Mouse (Mus musculus): ENCODE results near the gene Hirip3. TPM values are rescaled to one million over a fixed set of nuclear protein-coding genes. Genes with fewer than 3 reads are reported as not detected.

The Hirip3 gene
- total RNA-seq, 1 experiment from 2014 or later, result 23.2 TPM

Other genes with a start within 250 kb of the Hirip3 start
- 12.1 and 20.7 TPM in 2 replicates for gene Nupr1, start 231.1 kb upstream of the Hirip3 start, total RNA-seq (2021)
- 37.5 and 41.1 TPM in 2 replicates for gene Sgf29, start 212.7 kb upstream of the Hirip3 start, total RNA-seq (2021)
- gene Sult1a1, start 185.5 kb upstream of the Hirip3 start, total RNA-seq (2021), result 29.6 and 31.0 TPM in 2 replicates
- gene Bola2, start 166.6 kb upstream of the Hirip3 start, total RNA-seq (2021), result 83.3 and 85.8 TPM in 2 replicates
- 12.8 and 17.5 TPM in 2 replicates for gene Slx1b, start 166.2 kb upstream of the Hirip3 start, total RNA-seq (2021)
- gene Coro1a, start 154.2 kb upstream of the Hirip3 start, total RNA-seq (2021), result 3.5 and 8.0 TPM in 2 replicates
- gene Mapk3, start 102.4 kb upstream of the Hirip3 start, total RNA-seq (2021), result 142 and 170 TPM in 2 replicates
- 6.5 and 7.5 TPM in 2 replicates for gene Gdpd3, start 95.6 kb upstream of the Hirip3 start, total RNA-seq (2021)
- gene Ypel3, start 85.0 kb upstream of the Hirip3 start, total RNA-seq (2021), result 122 and 181 TPM in 2 replicates
- gene Tbx6, start 80.5 kb upstream of the Hirip3 start, total RNA-seq (2021), result 0.67 and 1.6 TPM in 2 replicates
- gene Ppp4c, start 69.5 kb upstream of the Hirip3 start, total RNA-seq (2021), result 91.5 and 101 TPM in 2 replicates
- 17.2 and 17.3 TPM in 2 replicates for gene Fam57b, start 64.3 kb upstream of the Hirip3 start, total RNA-seq (2021)
- not detected in 2 replicates for gene 4930451I11Rik, start 30.3 kb upstream of the Hirip3 start, total RNA-seq (2021)
- gene Doc2a, start 14.6 kb upstream of the Hirip3 start, total RNA-seq (2021), result 0.52 and 1.9 TPM in 2 replicates
- 44.4 and 50.5 TPM in 2 replicates for gene Ino80e, start 405 bp downstream of the Hirip3 start, total RNA-seq (2021)
- gene Taok2, start 22.7 kb downstream of the Hirip3 start, total RNA-seq (2021), result 82.8 and 89.5 TPM in 2 replicates
- gene Tmem219, start 60.9 kb downstream of the Hirip3 start, total RNA-seq (2021), result 21.7 and 34.5 TPM in 2 replicates
- 31.1 and 42.7 TPM in 2 replicates for gene Kctd13, start 66.9 kb downstream of the Hirip3 start, total RNA-seq (2021)
- 1.6 and 2.5 TPM in 2 replicates for gene Asphd1, start 87.6 kb downstream of the Hirip3 start, total RNA-seq (2021)
- 91.1 and 128 TPM in 2 replicates for gene Sez6l2, start 88.6 kb downstream of the Hirip3 start, total RNA-seq (2021)
- 95.1 and 99.5 TPM in 2 replicates for gene Cdipt, start 113.9 kb downstream of the Hirip3 start, total RNA-seq (2021)
- 0.71 and 2.0 TPM in 2 replicates for gene Cdiptos, start 114.1 kb downstream of the Hirip3 start, total RNA-seq (2021)
- gene Mvp, start 152.6 kb downstream of the Hirip3 start, total RNA-seq (2021), result 102 and 118 TPM in 2 replicates
- gene Pagr1b, start 154.5 kb downstream of the Hirip3 start, total RNA-seq (2021), result 1.7 and 2.8 TPM in 2 replicates
- 13.4 and 28.2 TPM in 2 replicates for gene Pagr1a, start 155.4 kb downstream of the Hirip3 start, total RNA-seq (2021)
- 31.0 and 44.0 TPM in 2 replicates for gene Gm42742, start 159.1 kb downstream of the Hirip3 start, total RNA-seq (2021)
- 2.2 and 5.1 TPM in 2 replicates for gene Prrt2, start 159.2 kb downstream of the Hirip3 start, total RNA-seq (2021)
- gene Maz, start 165.1 kb downstream of the Hirip3 start, total RNA-seq (2021), result 167 and 171 TPM in 2 replicates
- gene Kif22, start 180.5 kb downstream of the Hirip3 start, total RNA-seq (2021), result 9.5 and 15.0 TPM in 2 replicates
- gene Zg16, start 225.4 kb downstream of the Hirip3 start, total RNA-seq (2021), result not detected in 2 replicates
- 0.43 and 1.1 TPM in 2 replicates for gene AI467606, start 229.4 kb downstream of the Hirip3 start, total RNA-seq (2021)